Mouse (Mus musculus) limb, embryonic 15.5 days (tissue): ENCODE results near the gene Casr. TPM values are rescaled to one million over a fixed set of nuclear protein-coding genes. Genes with fewer than 3 reads are reported as not detected.

ENCODE experiments used
- ATAC-seq: fragments of 200-750 bp; cut with Nextera tagmentation; 2 replicates; pipeline ENCODE4 v1.8.0; 2017; ENCODE audit warnings: low read depth, moderate TSS enrichment; ENCODE audit not compliant: insufficient number of reproducible peaks, low FRiP score, low TSS enrichment
- H3K27ac ChIP-seq: fragments of 300-500 bp; sonication (generic); 2 replicates; pipeline ENCODE4 v1.5.1; 2015; ENCODE audit warnings: moderate library complexity, mild to moderate bottlenecking, inconsistent platforms
- H3K27me3 ChIP-seq: fragments of 300-500 bp; sonication (generic); 2 replicates; pipeline ENCODE4 v1.6.1; 2015; ENCODE audit warnings: inconsistent platforms
- H3K36me3 ChIP-seq: fragments of 300-500 bp; sonication (generic); 2 replicates; pipeline ENCODE4 v1.6.1; 2015; ENCODE audit warnings: inconsistent platforms
- H3K4me1 ChIP-seq: fragments of 300-500 bp; sonication (generic); 2 replicates; pipeline ENCODE4 v1.6.1; 2015; ENCODE audit warnings: inconsistent platforms
- H3K4me2 ChIP-seq: fragments of 300-500 bp; sonication (generic); 2 replicates; pipeline ENCODE4 v1.6.1; 2015; ENCODE audit warnings: mild to moderate bottlenecking, inconsistent platforms
- H3K4me3 ChIP-seq: fragments of 300-500 bp; sonication (generic); 2 replicates; pipeline ENCODE4 v1.5.1; 2015; ENCODE audit warnings: mild to moderate bottlenecking, inconsistent platforms
- H3K9ac ChIP-seq: fragments of 300-500 bp; sonication (generic); 2 replicates; pipeline ENCODE4 v1.6.1; 2015; ENCODE audit warnings: inconsistent platforms
- H3K9me3 ChIP-seq: fragments of 300-500 bp; sonication (generic); 2 replicates; pipeline ENCODE4 v1.6.1; 2016; ENCODE audit warnings: inconsistent platforms
- WGBS: fragments of 180-500 bp; shearing (Covaris S2); methylation state at CpG from one replicate; pipeline ENCODE4 v1.1.7; 2015; 5-methylcytosine and 5-hydroxymethylcytosine counted together
- polyA plus RNA-seq: library from polyadenylated mRNA; unstranded; fragments of >200 nt; fragmentation: Nextera tagmentation; extraction: Ambion mirVana; gene quantifications from 2 replicates; pipeline ENCODE4 v1.2.1, GENCODE M21; 2015

Gene Casr
- polyA plus RNA-seq, 1 experiment from 2014 or later = 0.45 TPM

- ATAC-seq = peak; percentile 30; the same call in 1 of the 2 replicates
- Histone ChIP-seq H3K4me2 (no peak overlapping the region), H3K4me3 (no peak overlapping the region)
These were observed 94.0 kb downstream of the Casr start for GRCm38 (mm10) chr16:36467936-36468335.

DNA sequence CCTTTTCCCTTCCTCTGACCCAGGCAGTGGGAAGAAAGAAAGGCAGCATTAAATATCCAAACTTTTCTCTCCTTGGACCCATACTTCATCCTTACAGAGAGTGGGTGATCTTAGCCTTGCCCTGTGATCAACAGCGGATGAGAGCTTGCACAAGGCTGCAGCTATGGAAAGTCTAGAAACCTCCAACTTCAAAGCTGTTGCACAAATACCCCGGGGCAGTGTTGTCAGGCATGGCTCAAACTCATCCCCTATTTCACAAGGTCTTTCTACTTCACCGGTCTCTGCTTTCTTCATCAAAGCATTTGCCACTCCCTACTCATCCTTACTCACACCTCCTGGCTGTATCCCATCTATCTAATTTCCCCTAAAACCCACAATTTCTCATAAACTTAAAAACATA lies 96.5 kb downstream of the Casr start:
- ATAC-seq = no peak
- 74% methylated on average over 3 of the region's 3 CpGs for WGBS
- Histone ChIP-seq H3K4me1 (no peaks in the 10 kb centered on the region), H3K9ac (no peak overlapping the region), H3K4me2 (no peak overlapping the region), H3K27ac (no peak overlapping the region), H3K9me3 (no peaks in the 10 kb centered on the region), H3K4me3 (no peak overlapping the region), H3K27me3 (no peaks in the 10 kb centered on the region), H3K36me3 (no peaks in the 10 kb centered on the region)

More at GRCm38 (mm10) chr16:36467936-36468335, 94.0 kb downstream of the Casr start:
- Histone ChIP-seq H3K9me3 (no peaks in the 10 kb centered on the region), H3K27me3 (no peaks in the 10 kb centered on the region), H3K4me1 (no peaks in the 10 kb centered on the region), H3K27ac (no peak overlapping the region), H3K36me3 (no peaks in the 10 kb centered on the region), H3K9ac (no peak overlapping the region)
- 62% methylated on average over 2 of the region's 2 CpGs for WGBS

DNA sequence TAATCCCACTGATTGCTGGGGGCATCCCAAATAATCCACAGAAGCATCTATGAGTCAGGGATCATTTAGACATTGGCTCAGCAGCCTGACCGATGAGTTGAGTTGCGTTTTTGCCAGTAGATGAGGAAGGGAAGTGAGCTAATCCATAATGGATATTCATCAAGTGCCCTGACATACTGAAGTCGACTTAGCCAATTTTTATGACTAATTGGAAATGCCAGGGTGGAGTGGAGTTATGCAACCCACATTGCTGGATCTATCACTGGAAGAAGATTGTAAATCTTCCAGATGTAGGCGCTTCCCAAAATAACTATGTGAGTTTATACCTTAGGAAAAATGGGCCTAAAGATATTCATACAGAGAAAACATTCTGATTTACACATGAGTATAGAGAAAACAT lies 97.9 kb downstream of the Casr start:
- Histone ChIP-seq H3K27me3 (no peaks in the 10 kb centered on the region), H3K4me1 (no peaks in the 10 kb centered on the region), H3K4me2 (no peak overlapping the region), H3K9me3 (no peaks in the 10 kb centered on the region), H3K27ac (no peak overlapping the region), H3K9ac (no peak overlapping the region), H3K36me3 (no peaks in the 10 kb centered on the region), H3K4me3 (no peak overlapping the region)
- no peak for ATAC-seq
- 74% methylated on average over 4 of the region's 4 CpGs for WGBS

DNA sequence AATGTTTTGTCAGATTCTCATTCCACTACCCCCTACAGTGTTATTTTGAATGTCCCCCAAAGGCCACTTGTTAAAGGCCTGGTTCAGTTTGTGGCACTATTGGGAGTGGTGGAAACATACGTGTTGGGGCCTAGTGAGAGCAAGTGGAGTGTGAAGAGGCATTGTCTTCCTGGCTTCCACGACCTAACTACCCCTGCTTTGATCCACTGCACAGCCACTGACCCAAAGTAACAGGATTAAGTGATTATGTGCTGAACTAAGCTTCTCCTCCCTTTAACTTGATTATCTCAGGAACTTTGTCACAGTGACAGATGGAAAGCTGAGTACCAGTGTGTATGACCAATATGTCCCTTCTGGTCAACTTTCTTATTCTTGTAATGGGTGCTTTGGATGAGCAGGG lies 101.5 kb downstream of the Casr start:
- Histone ChIP-seq H3K4me1 (no peaks in the 10 kb centered on the region), H3K4me2 (no peak overlapping the region), H3K27ac (no peak overlapping the region), H3K27me3 (no peaks in the 10 kb centered on the region), H3K9me3 (no peaks in the 10 kb centered on the region), H3K36me3 (no peaks in the 10 kb centered on the region), H3K9ac (no peak overlapping the region), H3K4me3 (no peak overlapping the region)
- WGBS = 46% methylated on average over 2 of the region's 2 CpGs
- ATAC-seq = no peak

GRCm38 (mm10) chr16:36455342-36455802 lies 106.6 kb downstream of the Casr start, which contains the start of gene Stfa3:
Gene Stfa3 (minus strand): TSS chr16:36455392.
- H3K9ac ChIP-seq = no peak within 1 kb of the TSS

More at GRCm38 (mm10) chr16:36455342-36455802, 106.6 kb downstream of the Casr start, which contains the start of gene Stfa3:
- no peaks in the 10 kb centered on the region for H3K36me3 ChIP-seq
- 61% methylated on average over 4 of the region's 4 CpGs for WGBS
- no peak within 1 kb of the TSS for H3K4me2 ChIP-seq
- H3K4me3 ChIP-seq = no peak within 1 kb of the TSS
- H3K4me1 ChIP-seq = no peaks in the 10 kb centered on the region
- no peaks in the 10 kb centered on the region for H3K9me3 ChIP-seq
- no peak for ATAC-seq
- no peaks in the 10 kb centered on the region for H3K27me3 ChIP-seq
- no peak within 1 kb of the TSS for H3K27ac ChIP-seq

Other genes starting within 250 kb of the Casr start
- gene BC117090, start 227.8 kb downstream of the Casr start, polyA plus RNA-seq = 2.8 and 3.1 TPM in 2 replicates
- gene BC100530, start 194.4 kb downstream of the Casr start, polyA plus RNA-seq = 432 and 436 TPM in 2 replicates
- 2.9 and 6.0 TPM in 2 replicates for gene Stfa2, start 153.7 kb downstream of the Casr start, polyA plus RNA-seq
- gene Stfa3, start 106.7 kb downstream of the Casr start, polyA plus RNA-seq = 115 and 145 TPM in 2 replicates
- 2.9 TPM in 2 replicates for gene Cd86, start 103.9 kb upstream of the Casr start, polyA plus RNA-seq
- gene Ildr1, start 131.8 kb upstream of the Casr start, polyA plus RNA-seq = 1.8 and 2.1 TPM in 2 replicates
- gene Slc15a2, start 222.8 kb upstream of the Casr start, polyA plus RNA-seq = 3.4 and 4.9 TPM in 2 replicates